Mouse (Mus musculus): ENCODE results near the gene Cfap100.

Cfap100 gene

GRCm38 (mm10) chr6:90369725-90370553 is 58.7 kb downstream of the Cfap100 start:
- peak; percentile 54 to 70 for DNase-seq

GRCm38 (mm10) chr6:90368976-90369724 is 59.4 kb downstream of the Cfap100 start, which contains the start of gene Zxdc:
Zxdc (plus strand) TSS chr6:90369492.
- peak; percentile 99 to 100 for DNase-seq

GRCm38 (mm10) chr6:90363301-90363700 is 65.3 kb downstream of the Cfap100 start:
- no peak for DNase-seq

DNA sequence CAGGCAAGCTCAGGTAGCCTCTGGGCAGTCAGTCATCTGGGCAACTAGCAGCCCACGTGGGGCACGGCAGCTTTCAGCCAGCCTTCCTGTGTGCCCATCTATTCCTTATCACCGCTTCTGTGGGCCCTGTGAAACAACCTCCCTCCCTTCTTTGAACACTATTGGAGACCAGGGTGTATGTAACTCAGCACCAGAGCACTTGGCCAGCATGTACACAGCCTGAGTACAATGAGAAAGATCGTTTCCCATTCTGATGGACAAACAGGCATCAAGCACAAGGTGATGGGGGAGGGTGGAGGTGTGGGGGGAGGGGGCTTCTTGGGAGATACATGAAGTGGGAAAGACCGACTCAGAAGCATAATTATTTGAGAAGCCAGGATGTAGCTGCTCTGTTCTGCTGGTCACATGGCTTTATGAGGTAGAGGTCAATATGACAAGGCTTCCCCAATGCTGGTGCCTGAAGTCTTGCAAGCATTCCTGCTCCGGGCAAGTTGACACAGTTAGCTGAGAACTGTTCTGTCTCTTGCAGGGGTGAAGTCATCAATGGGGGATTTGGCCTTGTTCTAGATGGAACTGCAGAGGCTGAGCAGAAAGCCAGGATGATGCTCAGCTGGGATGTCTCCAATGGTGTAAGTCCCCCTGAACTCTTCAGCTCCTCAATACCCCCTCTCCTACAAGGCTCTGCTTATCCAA is 67.5 kb downstream of the Cfap100 start:
- DNase-seq = no peak

- peak in 1 of 2 experiments; percentile 14 for DNase-seq
Measured at GRCm38 (mm10) chr6:90360024-90360781, 68.4 kb downstream of the Cfap100 start.

DNA sequence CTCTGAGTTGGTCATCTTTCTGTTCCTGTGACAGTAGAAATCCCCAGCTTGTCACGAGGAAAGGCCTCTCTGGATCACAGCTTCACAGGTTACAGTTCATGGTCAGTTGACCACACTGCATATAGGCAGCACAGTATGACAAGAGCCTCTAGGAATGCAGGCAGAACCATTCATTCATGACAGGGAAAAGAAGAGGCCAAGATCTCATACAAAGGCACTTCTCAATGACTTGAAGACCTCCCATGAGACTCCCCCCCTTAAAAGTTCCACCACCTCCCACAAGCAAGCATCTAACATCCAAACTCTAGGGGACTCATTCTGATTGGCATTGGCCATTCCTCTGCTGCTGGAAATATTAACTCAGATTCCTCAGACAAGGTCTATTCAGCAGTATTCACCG is 69.2 kb downstream of the Cfap100 start:
- DNase-seq = no peak

DNA sequence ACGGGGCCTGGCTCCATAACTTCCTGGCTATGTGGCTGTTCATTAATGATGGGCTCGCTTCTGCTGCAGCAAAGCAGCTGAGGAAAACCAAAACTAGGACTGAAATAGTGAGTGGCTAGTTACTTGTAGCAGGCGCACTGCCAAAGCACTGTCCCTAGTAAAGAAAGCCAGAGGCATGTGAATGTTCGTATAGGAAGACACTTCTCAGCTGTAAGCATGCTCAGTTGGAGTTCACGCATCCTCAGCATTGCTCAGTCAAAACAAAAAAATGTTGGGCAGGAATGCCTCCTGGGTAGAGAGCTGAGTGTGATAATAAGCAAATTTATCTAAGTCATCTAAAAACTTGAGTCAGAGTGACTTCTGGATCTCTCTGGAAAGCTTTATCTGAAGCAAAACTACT is 70.5 kb downstream of the Cfap100 start:
- DNase-seq = no peak

Data from cerebellum, adult 18-20 months (tissue).